Mouse (Mus musculus): Measurements from ENCODE around the gene Helz. TPM values are rescaled to one million over a fixed set of nuclear protein-coding genes. Genes with fewer than 3 reads are reported as not detected.
"Not testable (repeated sequence)": the region's sequence is repeated elsewhere in the genome, so short reads cannot be mapped to it uniquely, and the experiment has no call there.

The Helz gene
- polyA plus RNA-seq, 1 experiment from 2014 or later = 16.0 TPM

- peaks cover 12% of the 10 kb centered on the region for H3K4me1 ChIP-seq (replicated peaks)
- H3K4me3 ChIP-seq (replicated peaks) = no peak overlapping the region
- no peak overlapping the region for H3K4me2 ChIP-seq (replicated peaks)
- no peak for ATAC-seq
- H3K9ac ChIP-seq = no peak overlapping the region
- H3K27me3 ChIP-seq (replicated peaks) = no peaks in the 10 kb centered on the region
- H3K36me3 ChIP-seq = 0 out of 2 replicates have a peak, but pooled peaks cover 11% of the 10 kb centered on the region
- WGBS = 92% methylated on average over 6 of the region's 6 CpGs
- H3K27ac ChIP-seq = no peak overlapping the region
- no peaks in the 10 kb centered on the region for H3K9me3 ChIP-seq
Observed at GRCm38 (mm10) chr11:107568466-107568995, 20.8 kb downstream of the Helz start.

GRCm38 (mm10) chr11:107570891-107571290 lies 23.2 kb downstream of the Helz start:
- Histone ChIP-seq H3K4me1 (replicated peaks) (peaks cover 16% of the 10 kb centered on the region), H3K36me3 (peaks cover 22% of the 10 kb centered on the region)
- H3K9me3 ChIP-seq; H3K9ac ChIP-seq; ATAC-seq; H3K4me3 ChIP-seq (replicated peaks); H3K27me3 ChIP-seq (replicated peaks); H3K4me2 ChIP-seq (replicated peaks); H3K27ac ChIP-seq: not testable (repeated sequence)
- WGBS = 73% methylated on average over 8 of the region's 8 CpGs

- H3K4me2 ChIP-seq (replicated peaks) = no peak overlapping the region
- no peaks in the 10 kb centered on the region for H3K27me3 ChIP-seq (replicated peaks)
- no peaks in the 10 kb centered on the region for H3K9me3 ChIP-seq
- peaks cover 27% of the 10 kb centered on the region for H3K36me3 ChIP-seq
- no peak overlapping the region for H3K9ac ChIP-seq
- peaks cover 16% of the 10 kb centered on the region for H3K4me1 ChIP-seq (replicated peaks)
- H3K4me3 ChIP-seq (replicated peaks) = no peak overlapping the region
- WGBS = 95% methylated on average over 2 of the region's 2 CpGs
- no peak overlapping the region for H3K27ac ChIP-seq
- no peak for ATAC-seq
Observed at GRCm38 (mm10) chr11:107571318-107571717, 23.6 kb downstream of the Helz start.

GRCm38 (mm10) chr11:107572551-107572950 lies 24.8 kb downstream of the Helz start:
- Histone ChIP-seq H3K27me3 (replicated peaks) (no peaks in the 10 kb centered on the region), H3K27ac (no peak overlapping the region), H3K36me3 (peaks cover 29% of the 10 kb centered on the region), H3K4me1 (replicated peaks) (peaks cover 16% of the 10 kb centered on the region), H3K4me2 (replicated peaks) (no peak overlapping the region), H3K4me3 (replicated peaks) (no peak overlapping the region), H3K9ac (no peak overlapping the region), H3K9me3 (no peaks in the 10 kb centered on the region)
- 84% methylated on average over 3 of the region's 3 CpGs for WGBS
- no peak for ATAC-seq

GRCm38 (mm10) chr11:107573061-107573692 lies 25.4 kb downstream of the Helz start:
- Histone ChIP-seq H3K9me3 (no peaks in the 10 kb centered on the region), H3K4me1 (replicated peaks) (peaks cover 16% of the 10 kb centered on the region), H3K4me2 (replicated peaks) (no peak overlapping the region), H3K27ac (peak overlapping the region; percentile 45), H3K9ac (no peak overlapping the region), H3K27me3 (replicated peaks) (no peaks in the 10 kb centered on the region), H3K36me3 (peaks cover 29% of the 10 kb centered on the region), H3K4me3 (replicated peaks) (no peak overlapping the region)
- peak; percentile 73 for ATAC-seq
- 45% methylated on average over 11 of the region's 11 CpGs for WGBS

- H3K4me1 ChIP-seq (replicated peaks) = peaks cover 16% of the 10 kb centered on the region
- no peak overlapping the region; the same call in 1 of the 2 replicates for H3K4me2 ChIP-seq (replicated peaks)
- peak overlapping the region; percentile 45 for H3K27ac ChIP-seq
- 34% methylated on average over 6 of the region's 6 CpGs for WGBS
- no peak overlapping the region for H3K4me3 ChIP-seq (replicated peaks)
- ATAC-seq = peak; percentile 90
- H3K27me3 ChIP-seq (replicated peaks) = no peaks in the 10 kb centered on the region
- H3K9ac ChIP-seq = no peak overlapping the region
- no peaks in the 10 kb centered on the region for H3K9me3 ChIP-seq
- H3K36me3 ChIP-seq = peaks cover 26% of the 10 kb centered on the region
Observed at GRCm38 (mm10) chr11:107573847-107574246, 26.1 kb downstream of the Helz start.

- Histone ChIP-seq H3K4me1 (replicated peaks) (peaks cover 16% of the 10 kb centered on the region), H3K4me2 (replicated peaks) (no peak overlapping the region), H3K9me3 (no peaks in the 10 kb centered on the region), H3K4me3 (replicated peaks) (no peak overlapping the region), H3K36me3 (peaks cover 23% of the 10 kb centered on the region), H3K27ac (no peak overlapping the region), H3K27me3 (replicated peaks) (no peaks in the 10 kb centered on the region), H3K9ac (no peak overlapping the region)
- WGBS = 92% methylated on average over 20 of the region's 20 CpGs
- ATAC-seq = no peak
Observed at GRCm38 (mm10) chr11:107574811-107575705, 27.3 kb downstream of the Helz start.

- H3K27me3 ChIP-seq (replicated peaks) = no peaks in the 10 kb centered on the region
- 93% methylated on average over 7 of the region's 7 CpGs for WGBS
- no peak overlapping the region for H3K27ac ChIP-seq
- H3K9ac ChIP-seq = no peak overlapping the region
- peaks cover 16% of the 10 kb centered on the region for H3K4me1 ChIP-seq (replicated peaks)
- H3K36me3 ChIP-seq = peaks cover 23% of the 10 kb centered on the region
- H3K4me2 ChIP-seq (replicated peaks) = no peak overlapping the region
- no peak overlapping the region for H3K4me3 ChIP-seq (replicated peaks)
- no peaks in the 10 kb centered on the region for H3K9me3 ChIP-seq
- ATAC-seq = no peak
Observed at GRCm38 (mm10) chr11:107576186-107576585, 28.5 kb downstream of the Helz start.

GRCm38 (mm10) chr11:107577400-107577799 lies 29.7 kb downstream of the Helz start:
- H3K36me3 ChIP-seq = peaks cover 23% of the 10 kb centered on the region
- no peaks in the 10 kb centered on the region for H3K9me3 ChIP-seq
- peaks cover 15% of the 10 kb centered on the region for H3K4me1 ChIP-seq (replicated peaks)
- H3K27me3 ChIP-seq (replicated peaks) = no peaks in the 10 kb centered on the region
- ATAC-seq = no peak
- H3K4me3 ChIP-seq (replicated peaks) = no peak overlapping the region
- no peak overlapping the region for H3K4me2 ChIP-seq (replicated peaks)
- no peak overlapping the region for H3K27ac ChIP-seq
- H3K9ac ChIP-seq = no peak overlapping the region
- WGBS = 77% methylated on average over 8 of the region's 8 CpGs

- Histone ChIP-seq H3K4me3 (replicated peaks) (no peak overlapping the region), H3K36me3 (peaks cover 23% of the 10 kb centered on the region), H3K9me3 (no peaks in the 10 kb centered on the region), H3K9ac (no peak overlapping the region), H3K4me1 (replicated peaks) (peaks cover 7% of the 10 kb centered on the region), H3K4me2 (replicated peaks) (no peak overlapping the region), H3K27ac (no peak overlapping the region), H3K27me3 (replicated peaks) (no peaks in the 10 kb centered on the region)
- WGBS = 78% methylated on average over 7 of the region's 7 CpGs
- ATAC-seq = no peak
Observed at GRCm38 (mm10) chr11:107578226-107578625, 30.5 kb downstream of the Helz start.

GRCm38 (mm10) chr11:107580786-107581185 lies 33.1 kb downstream of the Helz start:
- Histone ChIP-seq H3K4me2 (replicated peaks) (no peak overlapping the region), H3K9me3 (no peaks in the 10 kb centered on the region), H3K27ac (no peak overlapping the region), H3K4me1 (replicated peaks) (no peaks in the 10 kb centered on the region), H3K9ac (no peak overlapping the region), H3K36me3 (peaks cover 13% of the 10 kb centered on the region; the same call in 1 of the 2 replicates), H3K4me3 (replicated peaks) (no peak overlapping the region), H3K27me3 (replicated peaks) (no peaks in the 10 kb centered on the region)
- no peak for ATAC-seq
- 94% methylated on average over 4 of the region's 4 CpGs for WGBS

GRCm38 (mm10) chr11:107584660-107585451 lies 37.1 kb downstream of the Helz start:
- no peak overlapping the region for H3K4me3 ChIP-seq (replicated peaks)
- no peaks in the 10 kb centered on the region for H3K9me3 ChIP-seq
- WGBS = 67% methylated on average over 12 of the region's 12 CpGs
- no peak overlapping the region for H3K27ac ChIP-seq
- no peak for ATAC-seq
- H3K36me3 ChIP-seq = no peaks in the 10 kb centered on the region
- H3K4me1 ChIP-seq (replicated peaks) = no peaks in the 10 kb centered on the region
- H3K4me2 ChIP-seq (replicated peaks) = no peak overlapping the region
- no peak overlapping the region for H3K9ac ChIP-seq
- no peaks in the 10 kb centered on the region for H3K27me3 ChIP-seq (replicated peaks)
